Mouse (Mus musculus): ENCODE results near the gene Pgam2.
"Not testable (repeated sequence)": the region's sequence is repeated elsewhere in the genome, so short reads cannot be mapped to it uniquely, and the experiment has no call there.

Gene Pgam2

GRCm38 (mm10) chr11:5803551-5803981, at the start of gene Pgam2:
Pgam2 (minus strand) TSS chr11:5803733.
- in situ Hi-C loops (cut with MseI, MboI), result no loop called here

GRCm38 (mm10) chr11:5852314-5852713, 48.8 kb upstream of the Pgam2 start:
- in situ Hi-C loops (cut with MseI, MboI), result no loop called here

GRCm38 (mm10) chr11:5851021-5851736, 47.6 kb upstream of the Pgam2 start:
- in situ Hi-C loops (cut with MseI, MboI), result no loop called here

- in situ Hi-C loops (cut with MseI, MboI), result no loop called here
Observed at GRCm38 (mm10) chr11:5850452-5850851, 46.9 kb upstream of the Pgam2 start.

GRCm38 (mm10) chr11:5849316-5849715, 45.8 kb upstream of the Pgam2 start:
- in situ Hi-C loops (cut with MseI, MboI), result no loop called here

- in situ Hi-C loops (cut with MseI, MboI), result no loop called here
Observed at GRCm38 (mm10) chr11:5848741-5849140, 45.2 kb upstream of the Pgam2 start.

GRCm38 (mm10) chr11:5846639-5847345, 43.3 kb upstream of the Pgam2 start:
- in situ Hi-C loops (cut with MseI, MboI), result no loop called here

GRCm38 (mm10) chr11:5843131-5843530, 39.6 kb upstream of the Pgam2 start:
- in situ Hi-C loops (cut with MseI, MboI), result no loop called here

- in situ Hi-C loops (cut with MseI, MboI), result no loop called here
Observed at GRCm38 (mm10) chr11:5841751-5842150, 38.2 kb upstream of the Pgam2 start.

GRCm38 (mm10) chr11:5840346-5840745, 36.8 kb upstream of the Pgam2 start:
- in situ Hi-C loops (cut with MseI, MboI), result no loop called here

- in situ Hi-C loops (cut with MseI, MboI), result no loop called here
Observed at GRCm38 (mm10) chr11:5837251-5838246, 34.0 kb upstream of the Pgam2 start, which contains the start of gene Polm. Polm (minus strand) TSS chr11:5838016.

- in situ Hi-C loops (cut with MseI, MboI), result no loop called here
Observed at GRCm38 (mm10) chr11:5836126-5836525, 32.6 kb upstream of the Pgam2 start.

GRCm38 (mm10) chr11:5835057-5835456, 31.5 kb upstream of the Pgam2 start:
- in situ Hi-C loops (cut with MseI, MboI), result no loop called here

GRCm38 (mm10) chr11:5834506-5834905, 31.0 kb upstream of the Pgam2 start:
- in situ Hi-C loops (cut with MseI, MboI), result no loop called here

- in situ Hi-C loops (cut with MseI, MboI), result no loop called here
Observed at GRCm38 (mm10) chr11:5829327-5829726, 25.8 kb upstream of the Pgam2 start.

GRCm38 (mm10) chr11:5828509-5829191, 25.1 kb upstream of the Pgam2 start:
- in situ Hi-C loops (cut with MseI, MboI), result no loop called here

- in situ Hi-C loops (cut with MseI, MboI), result no loop called here
Observed at GRCm38 (mm10) chr11:5827931-5828330, 24.4 kb upstream of the Pgam2 start.

- in situ Hi-C loops (cut with MseI, MboI), result no loop called here
Observed at GRCm38 (mm10) chr11:5825432-5825831, 21.9 kb upstream of the Pgam2 start.

GRCm38 (mm10) chr11:5819223-5819622, 15.7 kb upstream of the Pgam2 start:
- in situ Hi-C loops (cut with MseI, MboI), result no loop called here

GRCm38 (mm10) chr11:5813381-5813780, 9.8 kb upstream of the Pgam2 start:
- in situ Hi-C loops (cut with MseI, MboI), result no loop called here

- in situ Hi-C loops (cut with MseI, MboI), result not testable (repeated sequence)
Observed at GRCm38 (mm10) chr11:5809487-5809886, 6.0 kb upstream of the Pgam2 start.

All from mouse trophoblast stem cell (cell line).